Mouse (Mus musculus): ENCODE data around the gene Srgap1.

Gene Srgap1

DNA sequence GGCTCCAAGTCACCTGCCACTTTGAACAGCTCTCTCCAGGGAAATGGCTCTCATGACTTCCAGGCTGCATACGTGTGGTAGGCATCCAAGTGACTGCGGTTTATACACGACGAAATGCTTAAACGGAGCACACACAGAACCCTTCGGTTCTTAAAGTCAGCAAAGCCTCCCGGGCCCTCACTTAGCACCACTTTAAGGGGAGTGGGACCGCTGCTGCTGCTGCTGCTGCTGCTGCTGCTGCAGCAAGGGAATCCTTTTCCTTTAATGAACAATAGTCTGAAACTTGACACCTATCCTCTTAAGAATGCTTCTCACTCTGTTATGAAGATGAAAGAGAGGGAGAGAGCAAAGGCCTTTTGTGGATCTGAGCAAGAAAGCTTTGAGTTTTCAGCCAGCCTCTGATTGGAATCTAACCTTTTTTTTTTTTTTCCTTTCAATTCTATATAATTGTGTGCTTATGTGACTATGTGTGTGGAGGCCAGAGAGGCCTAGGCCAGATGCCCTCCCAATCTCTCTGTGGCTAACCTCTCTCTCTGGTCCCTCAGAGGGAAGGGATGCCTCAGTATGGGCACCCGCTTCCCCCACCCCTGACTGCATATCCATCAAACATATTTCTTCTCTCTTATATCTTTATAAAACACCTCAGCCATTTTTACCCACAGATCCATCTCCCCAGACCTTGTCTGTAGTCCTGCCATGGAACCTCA is 161.4 kb downstream of the Srgap1 start:
- DNase-seq (ENCODE audit: low read depth) = no peak

DNA sequence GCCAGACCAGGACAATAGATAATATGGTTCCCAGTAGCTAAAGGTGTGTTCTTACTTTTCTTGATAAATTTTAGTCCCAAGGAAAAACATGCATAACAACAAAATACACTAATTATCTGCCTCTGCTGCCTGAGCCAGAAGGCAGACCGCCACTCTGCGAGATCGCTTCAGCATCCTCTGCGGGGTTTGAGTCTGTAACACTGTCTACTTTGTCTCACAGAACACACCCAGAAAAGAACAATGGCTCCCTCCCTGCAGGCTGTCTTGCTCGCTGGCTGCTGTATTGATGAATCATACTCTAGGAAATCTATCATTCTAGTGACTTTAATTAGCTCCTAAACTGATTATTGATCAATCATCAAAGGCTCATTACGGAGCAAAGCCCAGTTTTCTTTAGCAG is 164.7 kb downstream of the Srgap1 start:
- DNase-seq (ENCODE audit: low read depth) = no peak

DNA sequence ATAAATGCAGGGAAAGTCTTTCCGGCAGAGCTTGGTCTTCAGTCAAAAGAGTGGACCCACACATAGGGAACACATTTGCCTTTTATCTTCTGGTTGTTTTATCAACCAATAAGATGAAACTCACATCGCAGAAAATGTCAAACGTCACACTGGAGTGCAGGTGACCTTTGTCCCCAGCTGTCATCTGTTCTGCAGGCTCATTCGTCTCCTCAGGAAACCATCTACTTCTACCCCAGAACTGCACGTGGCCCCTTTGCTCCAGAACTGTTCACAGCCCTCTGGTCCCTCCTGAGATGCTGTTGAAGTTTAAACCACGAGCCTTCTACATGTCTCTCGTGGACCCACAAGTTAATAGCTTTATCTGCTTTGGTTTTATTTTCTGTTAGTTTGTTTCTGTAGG is 168.3 kb downstream of the Srgap1 start:
- DNase-seq (ENCODE audit: low read depth) = no peak

- DNase-seq (ENCODE audit: low read depth) = no peak
These were observed 169.2 kb downstream of the Srgap1 start for GRCm38 (mm10) chr10:121877906-121878305.

DNA sequence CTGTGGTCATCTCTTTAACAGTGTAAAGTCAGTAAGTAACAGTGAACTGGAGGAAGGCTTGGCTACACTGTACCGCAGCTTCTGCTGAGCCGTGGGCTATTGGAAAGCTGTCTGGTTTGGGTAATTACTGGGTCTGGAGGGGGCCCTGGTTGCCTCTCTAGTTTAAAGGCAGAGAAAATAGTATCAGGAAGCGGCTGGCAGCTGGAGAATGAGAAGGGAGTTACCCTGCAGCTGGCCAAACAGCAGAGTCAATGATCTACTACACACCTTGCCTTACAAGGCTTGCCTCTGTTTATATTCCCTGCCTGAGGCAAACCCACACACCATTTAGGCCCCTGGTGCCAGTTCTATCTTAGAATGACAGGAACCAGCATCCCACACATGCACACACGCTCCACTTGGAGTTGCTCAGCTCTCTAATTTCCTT is 174.0 kb downstream of the Srgap1 start:
- no peak for DNase-seq (ENCODE audit: low read depth)

- DNase-seq (ENCODE audit: low read depth) = no peak
These were observed 177.2 kb downstream of the Srgap1 start for GRCm38 (mm10) chr10:121869941-121870340.

DNA sequence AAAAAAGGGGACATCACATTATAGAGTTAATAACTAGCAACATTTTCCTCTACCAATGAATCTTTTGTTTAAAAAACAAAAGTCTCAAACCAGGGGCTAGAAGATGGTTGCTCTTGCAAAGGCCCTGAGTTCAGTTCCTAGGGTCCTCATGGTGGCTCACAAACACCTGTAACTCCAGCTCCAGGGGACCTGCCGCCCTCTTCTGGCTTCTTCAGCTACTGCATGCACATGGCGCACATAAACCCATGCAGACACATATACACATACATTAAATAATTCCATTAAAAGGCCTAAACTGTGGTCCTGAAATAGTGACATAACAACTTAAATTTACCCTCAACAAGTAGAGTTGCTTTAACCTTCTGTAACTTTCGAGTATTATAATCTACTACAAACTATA is 178.9 kb downstream of the Srgap1 start:
- DNase-seq (ENCODE audit: low read depth) = no peak

- DNase-seq (ENCODE audit: low read depth) = no peak
These were observed 181.4 kb downstream of the Srgap1 start for GRCm38 (mm10) chr10:121865503-121866239.

GRCm38 (mm10) chr10:121860924-121861323 is 186.2 kb downstream of the Srgap1 start:
- no peak for DNase-seq (ENCODE audit: low read depth)

DNA sequence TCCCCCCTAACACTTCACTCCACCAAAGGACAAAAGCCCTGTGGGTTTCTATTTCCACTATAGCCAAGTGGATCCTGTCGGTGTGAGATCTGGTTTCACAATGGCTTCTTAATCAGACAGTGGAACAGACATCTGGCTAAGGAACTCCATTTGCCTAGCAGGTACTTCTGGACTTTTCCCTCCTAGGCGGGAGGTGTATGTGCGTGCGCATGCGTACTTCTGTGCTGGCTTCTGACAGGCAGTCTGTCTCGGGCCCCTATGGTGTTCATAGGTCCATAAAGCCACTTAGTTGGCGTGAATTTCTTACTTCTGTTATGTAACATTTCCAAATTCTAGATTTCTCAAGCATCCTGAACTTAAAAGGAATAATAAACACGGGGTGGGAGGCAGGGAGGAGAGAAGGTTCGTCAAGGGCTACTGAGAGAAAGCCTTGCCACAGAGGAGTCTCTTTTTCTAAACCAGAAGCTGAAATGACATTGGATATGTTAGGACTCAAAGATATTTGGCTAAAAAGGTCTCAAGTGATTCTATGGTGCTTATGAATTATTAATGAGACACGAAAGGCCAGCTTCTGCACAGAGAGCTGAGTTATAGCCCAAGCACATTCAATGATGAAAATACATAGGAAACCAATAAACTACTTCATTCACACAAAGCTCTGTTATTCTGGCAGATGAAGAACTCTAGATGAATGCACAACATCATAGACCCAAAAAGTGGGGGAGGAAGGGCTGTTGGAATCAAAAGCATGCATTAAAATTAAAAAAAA is 187.1 kb downstream of the Srgap1 start:
- no peak for DNase-seq (ENCODE audit: low read depth)

- no peak for DNase-seq (ENCODE audit: low read depth)
These were observed 188.2 kb downstream of the Srgap1 start for GRCm38 (mm10) chr10:121858911-121859310.

- no peak for DNase-seq (ENCODE audit: low read depth)
These were observed 189.0 kb downstream of the Srgap1 start for GRCm38 (mm10) chr10:121858086-121858485.

- DNase-seq (ENCODE audit: low read depth) = peak; percentile 13
These were observed 191.2 kb downstream of the Srgap1 start for GRCm38 (mm10) chr10:121855863-121856446.

DNA sequence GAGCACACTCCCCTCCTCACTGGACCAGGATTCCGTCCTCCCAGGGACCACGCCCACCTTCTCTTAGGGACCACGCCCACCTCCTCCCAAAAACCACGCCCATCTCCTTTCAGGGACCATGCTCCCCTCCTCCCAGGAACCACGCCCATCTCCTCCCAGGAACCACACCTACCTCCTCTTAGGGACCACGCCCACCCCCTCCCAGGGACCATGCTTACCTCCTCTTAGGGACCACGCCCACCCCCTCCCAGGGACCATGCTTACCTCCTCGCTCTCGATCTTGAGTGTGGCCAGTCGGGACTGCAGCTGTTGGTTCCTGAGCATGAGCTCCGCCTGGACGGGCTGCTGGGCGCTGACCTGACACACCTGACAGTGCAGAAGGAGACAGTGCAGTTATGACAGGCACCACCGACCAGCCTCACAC is 193.7 kb downstream of the Srgap1 start:
- no peak for DNase-seq (ENCODE audit: low read depth)

DNA sequence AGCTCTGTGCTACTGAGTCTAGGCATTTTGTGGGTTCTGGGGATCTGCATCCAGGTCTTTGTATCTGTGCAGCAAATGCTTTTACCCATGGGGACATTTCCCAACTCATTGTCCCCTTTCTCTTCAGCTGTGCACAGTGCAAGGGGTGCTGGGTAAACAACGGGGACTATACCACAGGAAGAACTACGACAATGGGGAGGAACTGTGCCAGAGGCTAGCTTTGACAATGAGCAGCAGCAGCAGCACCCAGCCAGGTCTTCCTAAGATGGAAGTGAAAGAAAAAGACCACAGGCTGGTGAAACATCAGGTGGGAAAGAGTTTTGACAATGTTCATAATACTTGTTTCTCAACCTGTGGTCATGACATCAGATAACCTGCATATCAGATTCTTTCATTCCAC is 197.6 kb downstream of the Srgap1 start:
- DNase-seq (ENCODE audit: low read depth) = no peak

- no peak for DNase-seq (ENCODE audit: low read depth)
These were observed 201.4 kb downstream of the Srgap1 start for GRCm38 (mm10) chr10:121845677-121846076.

DNA sequence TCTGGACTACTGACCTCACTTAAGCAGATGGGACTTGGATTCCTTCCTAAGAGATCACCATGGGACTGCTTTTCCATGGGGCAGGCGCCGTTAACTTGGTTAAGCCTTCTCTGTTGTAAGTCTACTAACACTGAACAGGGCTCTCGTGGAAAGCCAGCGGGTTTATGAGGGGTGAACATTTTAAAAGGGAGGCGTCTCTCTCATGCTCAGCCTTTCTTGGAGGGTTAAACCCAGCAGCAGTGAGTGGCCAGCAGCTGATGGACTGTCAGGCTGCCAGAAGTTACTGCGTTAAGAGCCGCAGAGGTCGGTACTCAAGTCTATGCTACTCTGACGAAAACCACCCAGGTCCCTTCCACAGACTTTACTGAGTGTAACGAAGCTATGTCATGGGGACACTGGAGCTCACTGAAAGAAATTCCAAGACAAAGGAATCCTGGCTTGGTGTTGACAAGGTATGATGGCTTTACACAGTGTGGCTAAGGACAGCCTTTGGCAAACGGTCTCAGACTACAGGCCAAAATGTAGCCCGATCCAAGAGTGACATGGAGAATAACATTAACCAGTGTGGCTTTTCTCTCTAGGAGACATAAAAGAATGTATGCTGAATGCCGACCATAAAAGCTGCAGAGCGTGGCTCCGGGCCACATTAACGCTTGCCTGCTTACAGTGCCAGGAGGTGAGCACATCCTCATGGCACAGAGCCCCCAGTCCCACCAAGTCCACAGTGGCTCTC is 209.8 kb downstream of the Srgap1 start:
- DNase-seq (ENCODE audit: low read depth) = no peak

DNA sequence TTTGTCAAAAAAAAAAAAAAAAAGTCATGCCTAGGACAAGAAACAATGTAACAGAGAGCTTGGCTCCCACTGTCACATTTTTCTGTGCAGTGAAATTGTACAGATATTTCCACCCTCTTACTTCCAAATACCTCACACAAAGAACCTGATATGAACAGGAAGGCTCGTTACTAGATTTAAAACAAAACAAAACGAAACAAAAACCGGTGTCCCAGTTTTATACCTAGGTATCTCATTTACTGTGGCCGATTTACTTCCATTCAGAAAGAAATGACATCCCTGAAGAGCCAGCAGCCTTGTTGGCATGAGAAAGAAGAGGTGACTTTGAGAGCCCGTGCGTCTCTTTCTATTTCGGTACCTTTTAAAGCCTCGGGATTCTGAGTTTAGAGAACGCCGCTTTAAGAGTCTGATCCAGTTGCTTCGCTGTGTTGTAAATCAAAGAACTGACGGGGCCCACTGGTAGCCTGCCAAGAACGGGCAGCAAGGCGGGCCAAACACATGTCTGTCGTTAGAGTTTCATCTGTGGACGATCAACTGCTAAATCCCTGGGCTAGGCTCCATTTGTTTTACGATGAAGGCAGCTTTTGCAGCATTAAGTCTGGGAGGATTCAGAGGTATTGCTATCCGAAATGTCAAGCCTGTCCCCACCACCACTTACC is 210.5 kb downstream of the Srgap1 start:
- no peak for DNase-seq (ENCODE audit: low read depth)

DNA sequence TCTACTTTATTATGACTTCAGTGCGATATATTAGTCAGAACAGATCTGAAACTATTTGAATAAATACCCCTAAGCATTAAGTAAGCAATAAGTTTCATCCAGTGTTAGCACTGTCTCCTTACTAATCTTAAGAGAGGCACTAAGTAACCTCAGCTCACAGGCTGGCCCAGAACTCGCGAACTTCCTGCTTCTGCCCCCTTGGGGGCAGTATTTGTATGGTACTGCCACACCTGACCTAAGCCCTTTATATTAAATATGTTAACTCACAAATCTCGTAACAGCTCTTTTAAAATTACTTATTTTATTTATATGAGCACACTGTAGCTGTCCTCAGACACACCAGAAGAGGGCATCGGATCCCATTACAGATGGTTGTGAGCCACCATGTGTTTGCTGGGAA is 213.7 kb downstream of the Srgap1 start:
- DNase-seq (ENCODE audit: low read depth) = peak; percentile 9

GRCm38 (mm10) chr10:121830335-121831307 is 216.5 kb downstream of the Srgap1 start:
- no peak for DNase-seq (ENCODE audit: low read depth)

Data from 416B (cell line).